Mouse (Mus musculus) hindbrain, embryonic 14.5 days (tissue): ENCODE measurements around the gene Syf2. TPM values are rescaled to one million over a fixed set of nuclear protein-coding genes. Genes with fewer than 3 reads are reported as not detected.

ENCODE experiments used
- ATAC-seq: fragments of 200-750 bp; cut with Nextera tagmentation; 2 replicates; pipeline ENCODE4 v1.8.0; 2017; ENCODE audit warnings: moderate number of reproducible peaks, mild to moderate bottlenecking, moderate TSS enrichment, moderate library complexity; ENCODE audit not compliant: low FRiP score
- DNase-seq: peaks from one replicate; pipeline ENCODE4 v3.0.0-alpha.2; 2015; ENCODE audit warnings: low spot score
- H3K27ac ChIP-seq: fragments of 300-500 bp; sonication (generic); 2 replicates; pipeline ENCODE4 v1.5.1; 2014; ENCODE audit warnings: mild to moderate bottlenecking, moderate library complexity
- H3K27me3 ChIP-seq: fragments of 300-500 bp; sonication (generic); 2 replicates; pipeline ENCODE4 v1.6.1; 2014; ENCODE audit warnings: mild to moderate bottlenecking, low read length, mixed read lengths; ENCODE audit not compliant: control insufficient read depth, insufficient read depth
- H3K36me3 ChIP-seq: fragments of 300-500 bp; sonication (generic); replicated peaks from 2 replicates; pipeline ENCODE4 v1.6.1; 2014; ENCODE audit not compliant: control insufficient read depth, insufficient read depth
- H3K4me1 ChIP-seq: fragments of 300-500 bp; sonication (generic); replicated peaks from 2 replicates; pipeline ENCODE4 v1.6.1; 2014; ENCODE audit warnings: antibody characterized with exemption, low read length, mixed read lengths; ENCODE audit not compliant: control insufficient read depth, insufficient read depth
- H3K4me2 ChIP-seq: fragments of 300-500 bp; sonication (generic); replicated peaks from 2 replicates; pipeline ENCODE4 v1.6.1; 2014; ENCODE audit warnings: mild to moderate bottlenecking, moderate library complexity
- H3K4me3 ChIP-seq: fragments of 300-500 bp; sonication (generic); replicated peaks from 2 replicates; pipeline ENCODE4 v1.5.1; 2014; ENCODE audit warnings: mild to moderate bottlenecking, low read length
- H3K9ac ChIP-seq: fragments of 300-500 bp; sonication (generic); 2 replicates; pipeline ENCODE4 v1.6.1; 2014
- H3K9me3 ChIP-seq: fragments of 300-500 bp; sonication (generic); 2 replicates; pipeline ENCODE4 v1.6.1; 2016; ENCODE audit warnings: low read length; ENCODE audit not compliant: control insufficient read depth
- WGBS: fragments of 180-500 bp; shearing (Covaris S2); extraction: QIAGEN DNeasy Blood & Tissue Kit; methylation state at CpG from one replicate; pipeline ENCODE4 v1.1.7; 2014; 5-methylcytosine and 5-hydroxymethylcytosine counted together
- polyA plus RNA-seq: library from polyadenylated mRNA; unstranded; fragments of >200 nt; fragmentation: Nextera tagmentation; extraction: Ambion mirVana; gene quantifications from 2 replicates; pipeline ENCODE4 v1.2.1, GENCODE M21; 2014

Syf2 gene
- polyA plus RNA-seq, 1 experiment from 2014 or later = 50.2 TPM

GRCm38 (mm10) chr4:134921703-134922102, 9.0 kb upstream of the Syf2 start:
- ATAC-seq (no peak), DNase-seq (no peak)
- Histone ChIP-seq H3K4me2 (no peak overlapping the region), H3K36me3 (peaks cover 24% of the 10 kb centered on the region), H3K27ac (no peak overlapping the region), H3K9ac (no peak overlapping the region), H3K9me3 (no peaks in the 10 kb centered on the region), H3K4me3 (no peak overlapping the region), H3K27me3 (no peaks in the 10 kb centered on the region), H3K4me1 (peaks cover 26% of the 10 kb centered on the region)
- 97% methylated on average over 4 of the region's 4 CpGs for WGBS

- 61% methylated on average over 10 of the region's 10 CpGs for WGBS
- no peak for DNase-seq
- H3K27me3 ChIP-seq = no peaks in the 10 kb centered on the region
These were observed 8.4 kb upstream of the Syf2 start for GRCm38 (mm10) chr4:134922111-134922924.

GRCm38 (mm10) chr4:134922925-134923244, 7.8 kb upstream of the Syf2 start:
- under 1% methylated on average over 13 of the region's 13 CpGs for WGBS
- Histone ChIP-seq H3K4me3 (peak overlapping the region; percentile 100), H3K9me3 (no peaks in the 10 kb centered on the region), H3K4me1 (peaks cover 26% of the 10 kb centered on the region), H3K4me2 (peak overlapping the region; percentile 97), H3K36me3 (peaks cover 36% of the 10 kb centered on the region), H3K9ac (peak overlapping the region; percentile 97), H3K27ac (peak overlapping the region; percentile 95), H3K27me3 (no peaks in the 10 kb centered on the region)
- ATAC-seq (peak; percentile 67), DNase-seq (peak; percentile 41)

More at GRCm38 (mm10) chr4:134922111-134922924, 8.4 kb upstream of the Syf2 start:
- Histone ChIP-seq H3K9me3 (no peaks in the 10 kb centered on the region), H3K9ac (peak overlapping the region; percentile 97), H3K27ac (peak overlapping the region; percentile 95), H3K4me1 (peaks cover 26% of the 10 kb centered on the region), H3K4me2 (peak overlapping the region; percentile 97), H3K4me3 (peak overlapping the region; percentile 100), H3K36me3 (peaks cover 30% of the 10 kb centered on the region)
- no peak for ATAC-seq

GRCm38 (mm10) chr4:134923258-134924018, 7.3 kb upstream of the Syf2 start, which contains the start of gene Rsrp1:
Gene Rsrp1 (plus strand): TSS chr4:134923592.
- Histone ChIP-seq H3K4me3 (peak within 1 kb of the TSS; percentile 100), H3K9ac (peak within 1 kb of the TSS; percentile 97), H3K27me3 (no peaks in the 10 kb centered on the region), H3K9me3 (no peaks in the 10 kb centered on the region), H3K27ac (peak within 1 kb of the TSS; percentile 95), H3K4me1 (peaks cover 26% of the 10 kb centered on the region), H3K36me3 (peaks cover 41% of the 10 kb centered on the region), H3K4me2 (peak within 1 kb of the TSS; percentile 97)
- DNase-seq (peak; percentile 98), ATAC-seq (peak; percentile 96)
- under 1% methylated on average over 64 of the region's 64 CpGs for WGBS

GRCm38 (mm10) chr4:134924019-134924741, 6.5 kb upstream of the Syf2 start:
- no peaks in the 10 kb centered on the region for H3K9me3 ChIP-seq
- H3K27ac ChIP-seq = peak overlapping the region; percentile 95
- under 1% methylated on average over 75 of the region's 75 CpGs for WGBS
- peak overlapping the region; percentile 97 for H3K4me2 ChIP-seq
- H3K27me3 ChIP-seq = no peaks in the 10 kb centered on the region
- no peak for DNase-seq
- peaks cover 26% of the 10 kb centered on the region for H3K4me1 ChIP-seq
- peak; percentile 18; the same call in 1 of the 2 replicates for ATAC-seq
- peaks cover 48% of the 10 kb centered on the region for H3K36me3 ChIP-seq
- peak overlapping the region; percentile 100 for H3K4me3 ChIP-seq
- H3K9ac ChIP-seq = peak overlapping the region; percentile 97

GRCm38 (mm10) chr4:134925206-134925605, 5.5 kb upstream of the Syf2 start:
- Histone ChIP-seq H3K36me3 (peaks cover 52% of the 10 kb centered on the region), H3K27me3 (no peaks in the 10 kb centered on the region), H3K4me2 (peak overlapping the region; percentile 97), H3K9ac (peak overlapping the region; percentile 48; the same call in 1 of the 2 replicates), H3K4me3 (peak overlapping the region; percentile 100), H3K9me3 (no peaks in the 10 kb centered on the region), H3K27ac (no peak overlapping the region), H3K4me1 (peaks cover 26% of the 10 kb centered on the region)
- ATAC-seq (no peak), DNase-seq (no peak)
- WGBS = 81% methylated on average over 8 of the region's 8 CpGs

GRCm38 (mm10) chr4:134927815-134928463, 2.8 kb upstream of the Syf2 start:
- no peak overlapping the region for H3K27ac ChIP-seq
- no peak overlapping the region for H3K4me3 ChIP-seq
- ATAC-seq (no peak), DNase-seq (no peak)
- no peak overlapping the region for H3K9ac ChIP-seq
- H3K4me1 ChIP-seq = peaks cover 25% of the 10 kb centered on the region
- WGBS = 73% methylated on average over 5 of the region's 5 CpGs
- peaks cover 60% of the 10 kb centered on the region for H3K36me3 ChIP-seq
- H3K9me3 ChIP-seq = no peaks in the 10 kb centered on the region
- H3K4me2 ChIP-seq = no peak overlapping the region
- no peaks in the 10 kb centered on the region for H3K27me3 ChIP-seq

GRCm38 (mm10) chr4:134928464-134928836, 2.2 kb upstream of the Syf2 start:
- Histone ChIP-seq H3K36me3 (peaks cover 65% of the 10 kb centered on the region), H3K27ac (no peak overlapping the region), H3K4me3 (no peak overlapping the region), H3K9ac (no peak overlapping the region), H3K4me2 (no peak overlapping the region), H3K4me1 (peaks cover 25% of the 10 kb centered on the region), H3K9me3 (no peaks in the 10 kb centered on the region), H3K27me3 (no peaks in the 10 kb centered on the region)
- no peak for ATAC-seq
- no peak for DNase-seq
- WGBS = 95% methylated on average over 1 of the region's 1 CpGs
